Mouse (Mus musculus) C2C12 (cell line): ENCODE measurements at regions not wholly inside any gene's neighbourhood (a gene's known extent, or its start where the extent isn't known, plus 50 kb on each side); places are given as distances from the start of the nearest gene placed in this dataset.

ENCODE experiments used
- H3K27me3 ChIP-seq: one replicate; pipeline ENCODE4 v1.6.1; 2011; ENCODE audit not compliant: control insufficient read depth, insufficient read depth, insufficient read length
- H3K36me3 ChIP-seq: one replicate; pipeline ENCODE4 v1.6.1; 2011; ENCODE audit not compliant: control insufficient read depth, insufficient read depth
- H3K4me3 ChIP-seq: one replicate; pipeline ENCODE4 v1.5.1; 2011; ENCODE audit warnings: mild to moderate bottlenecking, control low read depth; ENCODE audit not compliant: poor library complexity, insufficient read depth, severe bottlenecking
- H3K79me2 ChIP-seq: one replicate; pipeline ENCODE4 v1.6.1; 2011; ENCODE audit not compliant: control insufficient read depth, insufficient read depth
- H3K79me3 ChIP-seq: one replicate; pipeline ENCODE4 v1.6.1; 2011; ENCODE audit warnings: low read depth, control low read depth
- H3ac ChIP-seq: one replicate; pipeline ENCODE3; 2011; ENCODE audit warnings: low read depth; ENCODE audit not compliant: control insufficient read depth, insufficient read length
- CEBPB ChIP-seq: IDR thresholded peaks from one replicate; pipeline ENCODE4 v1.6.1; 2011; ENCODE audit warnings: low read depth, mild to moderate bottlenecking, control low read depth, moderate library complexity
- CTCF ChIP-seq: IDR thresholded peaks from one replicate; pipeline ENCODE4 v1.5.1; 2011; ENCODE audit not compliant: control insufficient read depth, insufficient read depth, insufficient read length
- FOSL1 ChIP-seq: IDR thresholded peaks from one replicate; pipeline ENCODE4 v1.8.0; 2011; ENCODE audit warnings: mild to moderate bottlenecking, low read length; ENCODE audit not compliant: poor library complexity, insufficient read depth, severe bottlenecking
- MAX ChIP-seq: IDR thresholded peaks from one replicate; pipeline ENCODE4 v1.6.1; 2011; ENCODE audit warnings: mild to moderate bottlenecking, control low read depth
- MYOD1 ChIP-seq: IDR thresholded peaks from one replicate; pipeline ENCODE4 v1.6.1; 2011; ENCODE audit warnings: low read depth; ENCODE audit not compliant: control insufficient read depth, insufficient read length
- MYOG ChIP-seq: IDR thresholded peaks from one replicate; pipeline ENCODE4 v1.6.1; 2011; ENCODE audit not compliant: control insufficient read depth, insufficient read length; ENCODE audit errors: extremely low read depth
- USF1 ChIP-seq: IDR thresholded peaks from one replicate; pipeline ENCODE4 v1.6.1; 2011; ENCODE audit warnings: low read depth, mild to moderate bottlenecking, control low read depth, moderate library complexity

- no peak overlapping the region for H3ac ChIP-seq
- TF ChIP-seq USF1 (no peak), CEBPB (no peak), CTCF (no peak), MAX (no peak), MYOG (no peak), FOSL1 (no peak), MYOD1 (no peak)
These were observed 120.0 kb downstream of the Fam124b start for GRCm38 (mm10) chr1:80098266-80098665.

GRCm38 (mm10) chr1:80091800-80092199, 126.5 kb downstream of the Fam124b start:
- no peaks in the 10 kb centered on the region for H3K36me3 ChIP-seq
- H3K79me3 ChIP-seq = no peaks in the 10 kb centered on the region
- no peak overlapping the region for H3K4me3 ChIP-seq
- TF ChIP-seq MYOD1 (no peak), CEBPB (no peak), MAX (no peak), FOSL1 (no peak), CTCF (no peak), USF1 (no peak), MYOG (no peak)
- no peaks in the 10 kb centered on the region for H3K27me3 ChIP-seq
- no peaks in the 10 kb centered on the region for H3K79me2 ChIP-seq
- no peak overlapping the region for H3ac ChIP-seq

More at GRCm38 (mm10) chr1:80098266-80098665, 120.0 kb downstream of the Fam124b start:
- Histone ChIP-seq H3K27me3 (no peaks in the 10 kb centered on the region), H3K36me3 (no peaks in the 10 kb centered on the region), H3K79me3 (no peaks in the 10 kb centered on the region), H3K4me3 (no peak overlapping the region), H3K79me2 (no peaks in the 10 kb centered on the region)

GRCm38 (mm10) chr1:80091350-80091749, 126.9 kb downstream of the Fam124b start:
- H3K4me3 ChIP-seq = no peak overlapping the region
- H3K79me2 ChIP-seq = no peaks in the 10 kb centered on the region
- H3K27me3 ChIP-seq = no peaks in the 10 kb centered on the region
- no peaks in the 10 kb centered on the region for H3K36me3 ChIP-seq
- H3K79me3 ChIP-seq = no peaks in the 10 kb centered on the region
- no peak overlapping the region for H3ac ChIP-seq
- TF ChIP-seq FOSL1 = no peak
- TF ChIP-seq MYOG = no peak
- no peak for TF ChIP-seq CTCF
- no peak for TF ChIP-seq USF1
- TF ChIP-seq MYOD1 = no peak
- no peak for TF ChIP-seq CEBPB

GRCm38 (mm10) chr1:80088651-80089050, 129.6 kb downstream of the Fam124b start:
- no peaks in the 10 kb centered on the region for H3K79me2 ChIP-seq

GRCm38 (mm10) chr1:80076357-80076756, 141.9 kb downstream of the Fam124b start:
- Histone ChIP-seq H3K79me3 (no peaks in the 10 kb centered on the region), H3K4me3 (no peak overlapping the region), H3K36me3 (no peaks in the 10 kb centered on the region), H3K27me3 (no peaks in the 10 kb centered on the region), H3K79me2 (no peaks in the 10 kb centered on the region), H3ac (no peak overlapping the region)
- TF ChIP-seq CEBPB = no peak
- no peak for TF ChIP-seq CTCF
- no peak for TF ChIP-seq MYOD1
- no peak for TF ChIP-seq MAX
- no peak for TF ChIP-seq MYOG
- no peak for TF ChIP-seq USF1
- no peak for TF ChIP-seq FOSL1

More at GRCm38 (mm10) chr1:80088651-80089050, 129.6 kb downstream of the Fam124b start:
- TF ChIP-seq MYOD1 = no peak
- no peak overlapping the region for H3ac ChIP-seq
- no peaks in the 10 kb centered on the region for H3K36me3 ChIP-seq
- no peak overlapping the region for H3K4me3 ChIP-seq
- H3K79me3 ChIP-seq = no peaks in the 10 kb centered on the region
- H3K27me3 ChIP-seq = no peaks in the 10 kb centered on the region

GRCm38 (mm10) chr1:80074376-80074775, 143.9 kb downstream of the Fam124b start:
- H3K4me3 ChIP-seq = no peak overlapping the region
- no peaks in the 10 kb centered on the region for H3K36me3 ChIP-seq
- H3K79me3 ChIP-seq = no peaks in the 10 kb centered on the region
- H3K79me2 ChIP-seq = no peaks in the 10 kb centered on the region
- TF ChIP-seq FOSL1 (no peak), USF1 (no peak), MYOG (no peak), MAX (no peak), CEBPB (no peak), CTCF (no peak), MYOD1 (no peak)
- H3ac ChIP-seq = no peak overlapping the region
- H3K27me3 ChIP-seq = no peaks in the 10 kb centered on the region

- Histone ChIP-seq H3K36me3 (no peaks in the 10 kb centered on the region), H3ac (no peak overlapping the region), H3K27me3 (no peaks in the 10 kb centered on the region), H3K4me3 (no peak overlapping the region), H3K79me2 (no peaks in the 10 kb centered on the region), H3K79me3 (no peaks in the 10 kb centered on the region)
- no peak for TF ChIP-seq FOSL1
- no peak for TF ChIP-seq MYOD1
- no peak for TF ChIP-seq MYOG
- no peak for TF ChIP-seq CEBPB
- no peak for TF ChIP-seq USF1
- no peak for TF ChIP-seq MAX
- no peak for TF ChIP-seq CTCF
These were observed 144.3 kb downstream of the Fam124b start for GRCm38 (mm10) chr1:80073950-80074349.
